Mouse (Mus musculus): ENCODE measurements at regions not wholly inside any gene's neighbourhood (a gene's known extent, or its start where the extent isn't known, plus 50 kb on each side); places are given as distances from the start of the nearest gene placed in this dataset.

GRCm38 (mm10) chr2:45171520-45172173, 54.5 kb upstream of the Zeb2 start:
- TF ChIP-seq CTCF (IDR thresholded peaks at IDR 0.05) (no peak), EP300 (IDR thresholded peaks at IDR 0.05) (peak; percentile 74; the same call in 1 of the 2 replicates)

Data from lung, postnatal 0 days (tissue).